Mouse (Mus musculus): ENCODE measurements around the gene Fzr1. TPM values are rescaled to one million over a fixed set of nuclear protein-coding genes. Genes with fewer than 3 reads are reported as not detected.

Gene Fzr1
- polyA plus RNA-seq, 1 experiment = 181 TPM

DNA sequence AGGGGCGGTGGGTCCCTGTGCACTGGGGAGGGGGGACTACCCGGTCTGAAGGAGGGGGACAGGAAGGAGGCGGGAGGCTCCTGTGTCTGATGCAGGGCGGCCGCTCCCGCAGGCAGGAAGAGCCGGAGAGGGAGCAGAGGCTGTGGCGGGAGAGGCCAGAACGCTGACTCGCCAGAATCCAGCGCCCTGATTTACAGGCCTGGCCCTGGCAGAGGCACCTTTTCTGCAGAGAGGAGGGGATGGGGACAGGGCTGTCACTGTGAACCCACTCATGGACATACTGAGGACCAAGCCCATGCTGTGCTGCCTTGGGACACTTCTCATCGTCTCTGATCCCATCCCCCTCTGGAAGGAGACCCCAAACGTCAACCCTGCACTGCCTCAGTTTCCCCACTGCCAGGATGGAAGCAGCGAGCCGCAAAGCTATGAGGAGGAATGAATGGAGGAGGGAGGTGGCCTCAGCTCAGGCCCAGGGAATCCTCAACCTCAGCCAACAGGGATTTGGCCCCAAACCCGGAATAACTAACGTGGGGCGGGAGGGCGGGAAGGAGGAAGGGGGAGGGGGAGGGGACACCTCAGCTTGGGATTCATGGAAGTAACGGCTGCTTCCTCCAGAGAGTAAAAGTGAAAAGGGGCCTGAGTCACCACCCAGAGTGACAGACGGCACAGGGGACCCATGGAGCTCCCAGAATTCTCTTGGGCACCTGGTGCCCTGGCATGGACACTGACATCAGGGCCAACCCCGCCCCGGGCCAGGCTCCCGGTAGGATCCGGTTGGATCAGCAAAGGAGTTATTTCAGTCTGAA is 46.1 kb upstream of the Fzr1 start:
- peaks cover 16% of the 10 kb centered on the region for H3K4me1 ChIP-seq (replicated peaks; ENCODE audit: control insufficient read depth, insufficient read depth, low read length)
- TF ChIP-seq POLR2A (IDR thresholded peaks at IDR 0.05; ENCODE audit: control insufficient read depth, extremely low read depth, insufficient read depth, low read length, poor library complexity) (no peak), CTCF (IDR thresholded peaks at IDR 0.05; ENCODE audit: borderline replicate concordance, control insufficient read depth, extremely low read depth, insufficient read depth, low read length, poor library complexity) (no peak)
- H3K27ac ChIP-seq (ENCODE audit: control insufficient read depth, insufficient read depth, low read length) = no peak overlapping the region
- H3K36me3 ChIP-seq (ENCODE audit: control insufficient read depth, insufficient read depth, low read length) = no peaks in the 10 kb centered on the region
- WGBS = 57% methylated on average over 25 of the region's 25 CpGs
- H3K27me3 ChIP-seq (ENCODE audit: control insufficient read depth, insufficient read depth, low read length) = peaks cover 3% of the 10 kb centered on the region; the same call in 1 of the 2 replicates
- H3K4me3 ChIP-seq (ENCODE audit: control insufficient read depth, insufficient read depth, low read length) = no peak overlapping the region
- DNase-seq = no peak

DNA sequence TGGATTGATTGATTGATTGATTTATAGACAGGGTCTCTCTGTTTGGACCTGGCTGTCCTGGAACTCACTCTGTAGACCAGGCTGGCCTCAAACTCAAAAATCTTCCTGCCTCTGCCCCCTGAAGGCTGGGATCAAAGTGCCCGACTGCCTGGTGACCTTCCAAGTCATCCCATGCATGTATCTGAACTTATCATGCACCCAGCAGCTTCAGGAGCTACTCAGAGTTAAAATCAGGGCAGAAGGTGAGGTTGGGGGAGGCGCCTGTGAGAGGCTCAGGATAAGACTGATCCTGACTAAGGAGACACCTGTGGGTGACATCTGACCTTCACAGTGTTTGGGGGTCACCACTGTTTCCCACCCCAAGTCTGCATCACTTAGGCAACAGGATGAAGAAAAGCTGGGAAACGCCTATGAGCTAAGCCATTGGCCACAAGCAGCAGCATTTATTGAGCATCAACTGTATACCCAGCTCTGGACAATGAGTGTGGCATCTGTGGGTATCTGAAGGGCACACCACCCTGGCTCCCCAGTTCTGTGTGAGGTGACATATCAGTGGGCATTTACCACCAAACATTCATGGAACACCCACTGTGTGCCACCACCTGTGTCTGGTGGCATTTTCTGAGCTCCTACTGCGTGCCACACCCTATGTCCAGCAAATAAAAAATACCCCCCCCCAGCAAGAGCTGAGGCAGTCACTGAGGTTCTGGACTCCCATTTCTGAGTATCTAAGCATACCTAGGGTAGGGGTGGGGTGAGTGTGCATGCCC is 45.3 kb upstream of the Fzr1 start:
- no peak for DNase-seq
- TF ChIP-seq POLR2A (IDR thresholded peaks at IDR 0.05; ENCODE audit: control insufficient read depth, extremely low read depth, insufficient read depth, low read length, poor library complexity) (no peak), CTCF (IDR thresholded peaks at IDR 0.05; ENCODE audit: borderline replicate concordance, control insufficient read depth, extremely low read depth, insufficient read depth, low read length, poor library complexity) (no peak)
- 92% methylated on average over 4 of the region's 4 CpGs for WGBS

DNA sequence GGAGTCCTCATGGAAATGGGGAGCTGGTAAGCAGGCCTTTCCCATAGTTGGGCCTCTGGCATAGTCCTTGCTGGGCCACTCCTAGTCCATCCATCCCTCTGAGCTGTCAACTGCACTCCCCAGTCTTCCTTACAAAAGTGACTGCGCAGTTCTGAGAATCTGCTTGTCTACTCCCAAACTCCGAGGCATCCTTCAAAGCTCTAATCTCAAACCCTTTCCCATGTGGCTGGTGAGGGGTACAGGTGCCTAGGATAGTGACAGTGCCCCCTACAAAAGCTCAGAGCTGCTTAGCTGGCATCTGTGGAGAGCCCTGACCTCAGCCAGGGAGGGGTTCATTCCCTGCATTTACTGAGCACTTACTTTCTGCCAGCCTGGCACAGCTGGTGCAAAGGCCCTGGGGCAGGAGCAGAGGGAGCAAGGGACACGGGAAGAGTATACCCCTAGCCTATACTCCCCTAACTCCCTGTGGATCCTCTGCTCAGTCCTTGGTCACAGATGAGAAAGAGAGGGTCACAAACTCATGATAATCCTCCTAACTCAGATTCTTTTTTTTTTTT is 44.4 kb upstream of the Fzr1 start:
- no peak overlapping the region for H3K27ac ChIP-seq (ENCODE audit: control insufficient read depth, insufficient read depth, low read length)
- 89% methylated on average over 3 of the region's 3 CpGs for WGBS
- no peak for TF ChIP-seq POLR2A (IDR thresholded peaks at IDR 0.05; ENCODE audit: control insufficient read depth, extremely low read depth, insufficient read depth, low read length, poor library complexity)
- no peak for TF ChIP-seq CTCF (IDR thresholded peaks at IDR 0.05; ENCODE audit: borderline replicate concordance, control insufficient read depth, extremely low read depth, insufficient read depth, low read length, poor library complexity)
- no peak overlapping the region for H3K4me3 ChIP-seq (ENCODE audit: control insufficient read depth, insufficient read depth, low read length)
- H3K27me3 ChIP-seq (ENCODE audit: control insufficient read depth, insufficient read depth, low read length) = peaks cover 3% of the 10 kb centered on the region; the same call in 1 of the 2 replicates
- DNase-seq = no peak
- H3K36me3 ChIP-seq (ENCODE audit: control insufficient read depth, insufficient read depth, low read length) = no peaks in the 10 kb centered on the region
- peaks cover 11% of the 10 kb centered on the region for H3K4me1 ChIP-seq (replicated peaks; ENCODE audit: control insufficient read depth, insufficient read depth, low read length)

More for the DNA sequence above, 45.3 kb upstream of the Fzr1 start:
- H3K4me1 ChIP-seq (replicated peaks; ENCODE audit: control insufficient read depth, insufficient read depth, low read length) = peaks cover 11% of the 10 kb centered on the region
- no peak overlapping the region for H3K4me3 ChIP-seq (ENCODE audit: control insufficient read depth, insufficient read depth, low read length)
- no peak overlapping the region for H3K27ac ChIP-seq (ENCODE audit: control insufficient read depth, insufficient read depth, low read length)
- H3K27me3 ChIP-seq (ENCODE audit: control insufficient read depth, insufficient read depth, low read length) = peaks cover 3% of the 10 kb centered on the region; the same call in 1 of the 2 replicates
- H3K36me3 ChIP-seq (ENCODE audit: control insufficient read depth, insufficient read depth, low read length) = no peaks in the 10 kb centered on the region

DNA sequence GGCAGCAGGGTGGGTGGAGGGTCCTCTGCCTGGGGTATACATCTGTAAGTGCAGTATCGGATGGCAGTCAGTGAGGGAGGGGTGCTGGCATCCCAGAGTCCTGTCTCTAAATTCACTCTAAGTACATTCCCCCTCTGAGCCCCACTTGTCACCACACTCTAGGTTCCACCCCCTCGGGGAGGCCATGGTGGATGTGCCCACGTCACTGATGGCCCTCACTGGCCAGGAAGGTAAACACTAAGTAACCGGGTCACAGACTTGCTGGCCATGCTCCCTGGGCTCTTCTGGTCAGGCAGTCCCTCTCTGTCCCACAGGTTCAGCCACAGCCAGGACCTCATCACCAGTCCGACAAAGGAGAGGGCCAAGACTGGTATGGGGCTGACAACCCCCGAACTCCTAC is 43.9 kb upstream of the Fzr1 start:
- 94% methylated on average over 6 of the region's 6 CpGs for WGBS
- no peak overlapping the region for H3K4me3 ChIP-seq (ENCODE audit: control insufficient read depth, insufficient read depth, low read length)
- H3K4me1 ChIP-seq (replicated peaks; ENCODE audit: control insufficient read depth, insufficient read depth, low read length) = peaks cover 11% of the 10 kb centered on the region
- no peaks in the 10 kb centered on the region for H3K36me3 ChIP-seq (ENCODE audit: control insufficient read depth, insufficient read depth, low read length)
- H3K27me3 ChIP-seq (ENCODE audit: control insufficient read depth, insufficient read depth, low read length) = peaks cover 3% of the 10 kb centered on the region; the same call in 1 of the 2 replicates
- H3K27ac ChIP-seq (ENCODE audit: control insufficient read depth, insufficient read depth, low read length) = no peak overlapping the region
- no peak for DNase-seq
- TF ChIP-seq POLR2A (IDR thresholded peaks at IDR 0.05; ENCODE audit: control insufficient read depth, extremely low read depth, insufficient read depth, low read length, poor library complexity) (no peak), CTCF (IDR thresholded peaks at IDR 0.05; ENCODE audit: borderline replicate concordance, control insufficient read depth, extremely low read depth, insufficient read depth, low read length, poor library complexity) (no peak)

DNA sequence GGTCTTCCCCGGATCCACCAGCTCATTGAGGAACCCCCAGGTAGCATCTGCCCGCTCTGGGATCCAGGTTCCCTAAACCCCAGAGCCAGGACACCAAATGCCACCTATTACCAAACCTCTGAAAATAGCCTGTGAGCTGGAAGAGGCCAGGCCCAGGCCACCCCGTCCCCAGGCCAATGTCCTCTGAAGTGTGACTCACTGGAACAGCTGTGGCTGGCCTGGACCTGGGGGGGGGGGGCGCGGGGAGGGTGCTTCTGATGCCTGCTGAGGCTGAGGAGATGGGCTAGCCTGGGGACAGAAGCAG is 43.4 kb upstream of the Fzr1 start:
- 91% methylated on average over 5 of the region's 5 CpGs for whole genome bisulfite sequencing
- peaks cover 10% of the 10 kb centered on the region for H3K4me1 ChIP-seq (replicated peaks; ENCODE audit: control insufficient read depth, insufficient read depth, low read length)
- peaks cover 2% of the 10 kb centered on the region; the same call in 1 of the 2 replicates for H3K27me3 ChIP-seq (ENCODE audit: control insufficient read depth, insufficient read depth, low read length)
- no peaks in the 10 kb centered on the region for H3K36me3 ChIP-seq (ENCODE audit: control insufficient read depth, insufficient read depth, low read length)
- H3K4me3 ChIP-seq (ENCODE audit: control insufficient read depth, insufficient read depth, low read length) = no peak overlapping the region
- TF ChIP-seq POLR2A (IDR thresholded peaks at IDR 0.05; ENCODE audit: control insufficient read depth, extremely low read depth, insufficient read depth, low read length, poor library complexity) (no peak), CTCF (IDR thresholded peaks at IDR 0.05; ENCODE audit: borderline replicate concordance, control insufficient read depth, extremely low read depth, insufficient read depth, low read length, poor library complexity) (no peak)
- DNase-seq = no peak
- H3K27ac ChIP-seq (ENCODE audit: control insufficient read depth, insufficient read depth, low read length) = no peak overlapping the region

DNA sequence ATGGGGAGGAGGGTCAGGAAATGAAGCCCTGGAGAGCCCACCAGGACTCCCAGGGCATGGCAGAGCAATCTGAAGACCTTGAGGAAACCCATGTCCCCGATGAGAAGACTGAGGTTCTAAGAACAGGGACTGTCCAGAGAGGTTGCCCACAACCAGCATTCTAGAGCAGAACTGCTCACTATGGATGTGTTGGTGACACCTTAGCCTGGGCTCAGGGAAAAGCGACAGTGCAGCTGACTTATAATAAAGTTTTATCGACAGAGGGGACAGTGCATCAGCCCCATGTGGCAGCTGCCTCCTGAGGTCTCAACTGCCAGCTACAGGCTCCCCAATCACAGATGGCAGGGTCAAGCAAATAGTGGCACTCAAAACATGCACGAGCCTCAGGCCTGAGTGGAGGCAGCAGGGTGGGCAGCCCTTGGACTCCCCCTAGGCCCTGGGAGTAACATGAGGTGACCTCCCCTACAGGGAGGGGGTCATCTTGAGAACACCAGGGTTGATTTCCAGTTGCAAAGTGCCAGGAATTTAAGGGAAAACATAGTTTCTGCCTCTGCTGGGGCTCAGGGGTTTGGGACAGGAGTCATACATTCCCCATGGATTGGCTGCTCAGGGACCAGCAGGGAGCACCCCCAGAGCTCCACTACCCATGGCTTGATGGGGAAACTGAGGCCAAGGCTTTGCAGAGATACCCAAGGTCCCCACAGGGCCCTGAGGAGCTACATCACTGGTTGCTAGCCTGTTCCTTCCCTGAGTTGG is 42.9 kb upstream of the Fzr1 start:
- WGBS = 86% methylated on average over 4 of the region's 4 CpGs
- Histone ChIP-seq H3K27me3 (ENCODE audit: control insufficient read depth, insufficient read depth, low read length) (no peaks in the 10 kb centered on the region), H3K36me3 (ENCODE audit: control insufficient read depth, insufficient read depth, low read length) (no peaks in the 10 kb centered on the region), H3K4me1 (replicated peaks; ENCODE audit: control insufficient read depth, insufficient read depth, low read length) (peaks cover 4% of the 10 kb centered on the region; the same call in 1 of the 2 replicates), H3K4me3 (ENCODE audit: control insufficient read depth, insufficient read depth, low read length) (no peak overlapping the region), H3K27ac (ENCODE audit: control insufficient read depth, insufficient read depth, low read length) (no peak overlapping the region)
- no peak for DNase-seq
- TF ChIP-seq CTCF (IDR thresholded peaks at IDR 0.05; ENCODE audit: borderline replicate concordance, control insufficient read depth, extremely low read depth, insufficient read depth, low read length, poor library complexity) (no peak), POLR2A (IDR thresholded peaks at IDR 0.05; ENCODE audit: control insufficient read depth, extremely low read depth, insufficient read depth, low read length, poor library complexity) (no peak)

All from thymus, adult 2 months (tissue).